Mouse (Mus musculus) megakaryocyte, embryonic 14.5 days (primary cell): ENCODE results near the gene Slc15a1. TPM values are rescaled to one million over a fixed set of nuclear protein-coding genes. Genes with fewer than 3 reads are reported as not detected.

ENCODE experiments used
- H3K27me3 ChIP-seq: replicated peaks from 2 replicates; pipeline ENCODE3; 2012; ENCODE audit warnings: inconsistent platforms
- H3K36me3 ChIP-seq: replicated peaks from 2 replicates; pipeline ENCODE3; 2012; ENCODE audit warnings: low read length, inconsistent platforms, mixed read lengths
- H3K4me1 ChIP-seq: 2 replicates; pipeline ENCODE4 v1.6.1; 2012; ENCODE audit warnings: inconsistent platforms
- H3K4me3 ChIP-seq: replicated peaks from 2 replicates; pipeline ENCODE3; 2012; ENCODE audit warnings: moderate library complexity, mild to moderate bottlenecking, inconsistent platforms
- H3K9me3 ChIP-seq: 2 replicates; pipeline ENCODE4 v1.6.1; 2012; ENCODE audit warnings: inconsistent platforms
- FLI1 ChIP-seq: IDR thresholded peaks from 2 replicates; pipeline ENCODE4 v1.6.1; 2012; ENCODE audit warnings: low read length, inconsistent platforms, mixed read lengths
- GATA1 ChIP-seq: IDR thresholded peaks from 3 replicates; pipeline ENCODE4 v1.6.1; 2012; ENCODE audit warnings: mixed read lengths, low read length, inconsistent platforms, borderline replicate concordance
- polyA plus RNA-seq: library from polyadenylated mRNA; stranded (reverse); fragments of >175 nt; gene quantifications from 2 replicates; pipeline ENCODE4 v1.2.3, GENCODE M21; 2012; ENCODE audit warnings: low replicate concordance; ENCODE audit not compliant: insufficient read depth

The Slc15a1 gene
- polyA plus RNA-seq, 1 experiment = not detected

DNA sequence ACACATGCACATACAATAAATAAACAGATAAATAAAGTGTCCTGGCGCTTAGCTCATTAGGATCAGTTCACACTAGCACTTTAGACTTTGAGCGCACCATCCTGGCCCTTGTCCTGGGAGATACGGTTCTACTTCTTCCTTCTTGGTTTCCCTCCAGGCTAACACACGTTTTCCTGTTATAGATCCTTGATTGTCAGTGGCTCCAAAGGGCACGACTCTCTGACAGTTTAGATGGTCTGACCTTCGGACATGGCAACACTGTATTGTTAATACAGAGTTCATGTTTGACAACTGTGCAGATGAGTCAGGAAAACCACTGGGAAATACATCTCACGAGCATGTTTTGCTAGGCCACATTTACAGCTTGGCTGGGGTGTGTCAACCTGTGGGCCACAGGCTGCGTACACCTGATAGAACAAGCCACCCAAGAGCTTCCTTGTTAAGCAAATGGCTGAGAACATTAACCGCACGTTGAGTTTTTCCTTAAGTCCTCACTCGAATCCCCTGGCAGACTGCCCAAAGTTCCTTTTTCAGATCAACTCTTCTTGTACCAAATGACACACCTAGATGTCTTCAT is 33.4 kb downstream of the Slc15a1 start:
- H3K4me1 ChIP-seq = no peaks in the 10 kb centered on the region
- H3K4me3 ChIP-seq = no peak overlapping the region
- TF ChIP-seq GATA1 = no peak
- TF ChIP-seq FLI1 = no peak
- no peaks in the 10 kb centered on the region for H3K36me3 ChIP-seq
- H3K9me3 ChIP-seq = 0 out of 2 replicates have a peak, but pooled peaks cover under 1% of the 10 kb centered on the region
- H3K27me3 ChIP-seq = peaks cover 25% of the 10 kb centered on the region

DNA sequence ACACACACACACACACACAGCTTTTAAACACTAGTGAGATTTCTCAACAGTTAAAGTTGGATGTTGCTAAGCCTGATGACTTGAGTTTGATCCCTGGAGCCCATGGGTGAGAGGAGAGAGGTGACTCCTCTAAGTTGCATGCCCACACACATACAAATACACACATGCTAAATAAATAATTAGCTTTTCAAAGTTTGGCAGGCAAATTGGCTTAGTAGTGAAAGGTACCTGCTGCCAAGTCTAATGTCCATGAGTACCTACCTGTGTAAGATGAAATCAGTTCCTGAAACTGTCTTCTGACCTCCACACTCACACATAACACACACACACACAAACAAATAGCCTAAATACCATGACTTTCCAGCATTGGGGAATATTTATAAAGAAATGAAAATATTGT is 35.5 kb downstream of the Slc15a1 start:
- Histone ChIP-seq H3K9me3 (0 out of 2 replicates have a peak, but pooled peaks cover 3% of the 10 kb centered on the region), H3K36me3 (no peaks in the 10 kb centered on the region), H3K27me3 (peaks cover 18% of the 10 kb centered on the region), H3K4me3 (no peak overlapping the region), H3K4me1 (no peaks in the 10 kb centered on the region)
- TF ChIP-seq GATA1 (no peak), FLI1 (no peak)

DNA sequence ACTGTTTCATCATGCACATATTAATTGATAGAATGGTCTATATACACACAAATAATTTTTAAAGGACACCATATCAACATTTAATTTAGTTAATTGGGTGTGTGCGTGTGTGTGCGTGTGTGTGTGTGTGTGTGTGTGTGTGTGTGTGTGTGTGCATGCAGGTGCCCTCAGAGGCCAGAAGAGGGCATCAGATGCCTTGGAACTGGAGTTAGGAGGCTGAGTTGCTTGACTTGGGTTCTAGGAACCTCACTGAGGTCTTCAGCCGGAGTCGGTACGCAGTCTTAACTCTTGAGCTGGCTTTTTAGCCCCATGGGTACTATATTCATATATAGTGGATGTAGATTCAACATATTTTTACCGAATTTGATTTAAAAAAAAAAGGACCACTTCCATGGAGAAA is 37.4 kb downstream of the Slc15a1 start:
- no peak for TF ChIP-seq GATA1
- TF ChIP-seq FLI1 = no peak
- Histone ChIP-seq H3K27me3 (peaks cover 10% of the 10 kb centered on the region), H3K36me3 (no peaks in the 10 kb centered on the region), H3K9me3 (0 out of 2 replicates have a peak, but pooled peaks cover 3% of the 10 kb centered on the region), H3K4me1 (no peaks in the 10 kb centered on the region), H3K4me3 (no peak overlapping the region)

DNA sequence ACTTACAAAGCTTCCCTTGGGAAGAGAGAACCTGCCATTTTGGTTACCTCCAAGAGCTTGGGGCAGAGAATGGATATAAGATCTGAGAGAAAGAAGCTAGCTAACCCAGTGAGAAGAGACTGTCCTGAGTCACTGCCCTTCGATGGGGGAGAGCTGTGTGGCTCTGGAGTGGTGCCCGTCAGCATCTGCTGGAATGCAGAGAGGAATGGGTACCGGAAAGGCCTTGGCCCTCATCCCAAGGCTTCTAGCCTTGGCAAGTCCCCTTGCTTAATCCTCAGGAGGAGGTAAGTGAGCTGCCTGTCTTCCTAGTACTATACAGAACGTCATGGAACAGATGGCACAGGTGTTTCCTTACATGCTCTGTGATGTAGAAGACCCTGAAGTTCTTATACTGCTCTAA is 38.6 kb downstream of the Slc15a1 start:
- TF ChIP-seq GATA1 = no peak
- no peak for TF ChIP-seq FLI1
- H3K9me3 ChIP-seq = 0 out of 2 replicates have a peak, but pooled peaks cover 3% of the 10 kb centered on the region
- H3K27me3 ChIP-seq = peaks cover 6% of the 10 kb centered on the region
- no peaks in the 10 kb centered on the region for H3K4me1 ChIP-seq
- no peak overlapping the region for H3K4me3 ChIP-seq
- no peaks in the 10 kb centered on the region for H3K36me3 ChIP-seq

DNA sequence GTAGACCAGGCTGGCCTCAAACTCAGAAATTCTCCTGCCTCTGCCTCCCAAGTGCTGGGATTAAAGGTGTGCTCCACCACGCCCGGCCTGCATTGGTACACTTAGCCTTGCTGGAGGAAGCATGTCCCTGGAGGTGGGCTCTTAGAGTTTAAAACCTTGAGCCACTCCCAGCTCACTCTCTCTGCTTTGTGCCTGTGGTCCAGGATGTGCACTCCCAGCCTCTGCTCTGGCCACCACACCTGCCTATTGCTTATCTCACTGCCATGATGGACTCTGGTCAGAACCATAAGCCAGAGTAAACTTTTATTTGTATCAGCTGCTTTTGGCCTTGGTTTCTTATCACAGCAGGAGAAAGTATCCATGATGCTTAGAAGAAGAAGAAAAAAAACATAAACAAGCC is 40.7 kb downstream of the Slc15a1 start:
- TF ChIP-seq FLI1 = no peak
- no peak for TF ChIP-seq GATA1
- Histone ChIP-seq H3K9me3 (0 out of 2 replicates have a peak, but pooled peaks cover 3% of the 10 kb centered on the region), H3K4me3 (no peak overlapping the region), H3K36me3 (no peaks in the 10 kb centered on the region), H3K4me1 (no peaks in the 10 kb centered on the region), H3K27me3 (peaks cover 8% of the 10 kb centered on the region)

DNA sequence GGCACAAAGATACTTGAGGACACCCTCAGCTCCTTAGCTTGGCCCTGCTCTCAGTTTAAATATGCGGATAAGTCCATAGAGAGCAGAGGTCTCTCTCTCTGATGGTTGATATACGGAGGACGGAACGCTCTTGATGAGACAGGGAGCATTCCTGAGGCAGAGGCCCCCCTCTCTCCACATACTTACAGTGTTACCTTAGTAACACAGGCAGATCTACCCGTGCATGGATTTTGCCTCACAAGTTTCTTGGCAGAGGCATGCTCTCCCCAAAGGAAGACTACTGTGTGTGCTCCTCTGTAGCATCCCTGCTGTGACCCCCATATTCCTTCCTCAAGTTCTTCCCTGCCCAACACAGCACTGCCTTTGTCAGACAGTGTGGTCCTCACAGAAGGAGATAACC is 42.3 kb downstream of the Slc15a1 start:
- no peaks in the 10 kb centered on the region for H3K36me3 ChIP-seq
- TF ChIP-seq GATA1 (no peak), FLI1 (no peak)
- H3K9me3 ChIP-seq = peaks cover 7% of the 10 kb centered on the region

DNA sequence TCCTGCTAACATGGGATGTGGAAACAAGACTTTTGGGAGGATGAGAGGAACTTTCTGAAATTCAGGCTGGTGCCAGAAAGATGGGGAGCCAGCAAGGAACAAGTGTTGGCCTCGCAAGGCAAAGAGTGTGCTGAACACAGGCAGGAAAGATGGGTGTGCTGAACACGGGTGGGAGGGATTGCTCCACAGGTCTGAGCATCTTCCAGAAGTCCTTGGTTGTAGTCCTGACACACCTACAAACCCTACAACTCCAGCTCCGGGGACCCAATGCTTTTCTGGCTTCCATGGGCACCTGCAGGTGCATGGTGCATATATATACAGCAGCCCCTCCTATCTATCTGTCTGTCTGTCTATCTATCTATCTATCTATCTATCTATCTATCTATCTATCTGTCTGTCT is 44.1 kb downstream of the Slc15a1 start:
- Histone ChIP-seq H3K9me3 (peaks cover 4% of the 10 kb centered on the region), H3K4me3 (no peak overlapping the region), H3K27me3 (peaks cover 10% of the 10 kb centered on the region), H3K4me1 (no peaks in the 10 kb centered on the region; the same call in 1 of the 2 replicates), H3K36me3 (no peaks in the 10 kb centered on the region)
- TF ChIP-seq FLI1 (no peak), GATA1 (no peak)

More for the DNA sequence above, 42.3 kb downstream of the Slc15a1 start:
- no peaks in the 10 kb centered on the region for H3K4me1 ChIP-seq
- H3K27me3 ChIP-seq = peaks cover 11% of the 10 kb centered on the region
- H3K4me3 ChIP-seq = no peak overlapping the region

DNA sequence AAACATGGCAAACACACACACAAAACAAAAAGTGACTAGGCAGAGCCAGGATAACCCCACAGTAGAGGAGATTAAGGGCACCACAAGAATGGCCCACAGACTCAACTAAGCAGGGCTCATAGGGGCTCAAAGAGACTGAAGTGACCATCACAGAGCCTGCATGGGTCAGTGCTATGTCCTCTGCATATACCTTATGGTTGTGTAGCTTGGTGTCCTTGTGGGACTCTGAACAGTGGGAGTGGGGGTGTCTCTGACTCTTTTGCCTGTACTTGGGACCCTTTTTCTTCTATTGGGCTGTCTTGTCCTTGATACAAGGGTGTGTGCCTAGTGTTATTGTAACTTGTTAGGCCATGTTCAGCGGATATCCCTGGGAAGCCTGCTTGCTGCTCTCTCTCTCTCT is 46.5 kb downstream of the Slc15a1 start:
- peaks cover 8% of the 10 kb centered on the region for H3K27me3 ChIP-seq
- no peaks in the 10 kb centered on the region for H3K36me3 ChIP-seq
- no peak for TF ChIP-seq GATA1
- TF ChIP-seq FLI1 = no peak

DNA sequence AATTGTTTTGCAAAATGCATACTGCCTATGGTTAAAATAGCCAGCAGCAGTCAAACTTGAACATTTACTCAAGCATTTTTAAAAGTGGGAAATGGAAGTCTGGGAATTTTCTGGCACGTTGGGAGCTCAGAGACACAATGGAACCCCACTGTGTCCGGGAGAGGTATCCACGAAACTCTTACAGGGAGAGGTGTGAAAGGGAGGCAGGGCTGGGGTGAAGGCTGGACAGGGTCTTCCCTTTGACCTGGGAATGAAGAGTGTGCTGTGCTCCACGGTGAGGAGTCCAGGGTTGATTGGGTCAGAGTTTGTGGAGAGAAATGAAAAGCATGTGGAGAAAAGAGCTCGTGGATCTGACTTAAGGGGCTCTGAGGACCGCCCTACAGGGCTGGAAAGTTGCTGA is 47.5 kb downstream of the Slc15a1 start:
- H3K4me3 ChIP-seq = no peak overlapping the region
- no peaks in the 10 kb centered on the region for H3K36me3 ChIP-seq
- peaks cover 5% of the 10 kb centered on the region; the same call in 1 of the 2 replicates for H3K4me1 ChIP-seq
- TF ChIP-seq FLI1 (no peak), GATA1 (no peak)
- H3K9me3 ChIP-seq = peaks cover 4% of the 10 kb centered on the region
- H3K27me3 ChIP-seq = peaks cover 16% of the 10 kb centered on the region

More for the DNA sequence above, 46.5 kb downstream of the Slc15a1 start:
- no peak overlapping the region for H3K4me3 ChIP-seq
- peaks cover 4% of the 10 kb centered on the region for H3K9me3 ChIP-seq
- H3K4me1 ChIP-seq = peaks cover 5% of the 10 kb centered on the region; the same call in 1 of the 2 replicates

DNA sequence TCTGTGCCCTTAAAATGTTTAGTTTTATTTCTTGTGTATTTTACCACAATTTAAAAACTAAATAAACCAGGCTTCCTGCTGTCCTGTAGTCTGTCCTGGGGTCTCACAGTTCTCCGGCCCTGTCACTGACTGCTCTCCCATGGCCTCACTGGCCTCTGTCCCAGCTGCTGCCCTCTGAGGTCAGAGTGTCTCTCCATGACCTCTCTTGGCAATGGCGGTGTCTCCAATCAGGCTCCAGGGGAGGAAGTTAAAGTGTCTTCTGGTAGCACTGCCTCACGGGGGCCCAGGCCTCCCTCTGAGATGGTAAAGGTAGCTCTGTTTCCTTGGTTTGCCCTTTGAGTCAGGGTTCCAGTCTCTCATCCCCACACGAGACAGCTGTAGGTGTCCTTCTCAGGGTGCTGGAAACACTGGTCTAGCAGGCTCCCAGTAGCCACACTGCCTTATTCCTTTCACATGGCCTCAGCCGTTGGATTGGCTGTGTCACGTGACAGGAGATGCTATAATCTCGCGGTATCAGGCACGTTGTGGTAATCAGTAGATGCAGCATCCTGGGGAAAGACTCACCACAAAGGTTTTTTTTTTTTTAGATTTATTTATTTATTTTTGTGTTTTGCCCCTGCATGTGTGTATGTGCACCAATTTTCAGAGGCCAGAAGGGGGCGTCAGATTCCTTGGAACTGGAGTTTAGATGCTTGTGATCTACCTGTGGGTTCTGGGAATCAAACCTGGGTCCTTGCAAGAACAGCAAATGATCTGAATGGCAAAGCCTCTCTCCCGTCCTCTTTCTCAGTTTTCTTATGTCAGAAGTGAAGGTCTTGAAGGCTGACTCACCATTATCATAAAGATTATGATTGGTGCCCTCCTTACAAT is 48.4 kb downstream of the Slc15a1 start:
- TF ChIP-seq GATA1 = no peak
- no peak for TF ChIP-seq FLI1
- Histone ChIP-seq H3K9me3 (peaks cover 4% of the 10 kb centered on the region), H3K27me3 (peaks cover 22% of the 10 kb centered on the region), H3K4me1 (peaks cover 5% of the 10 kb centered on the region; the same call in 1 of the 2 replicates), H3K4me3 (no peak overlapping the region), H3K36me3 (no peaks in the 10 kb centered on the region)
